Mouse (Mus musculus): ENCODE data around the gene Cphx3. TPM values are rescaled to one million over a fixed set of nuclear protein-coding genes. Genes with fewer than 3 reads are reported as not detected.
"Not testable (repeated sequence)": the region's sequence is repeated elsewhere in the genome, so short reads cannot be mapped to it uniquely, and the experiment has no call there.

Cphx3 gene
- not detected in 2 replicates for total RNA-seq (2012; rRNA removed)
- not detected for polyA plus RNA-seq (2012; ENCODE audit: insufficient read depth in 1 of 2, insufficient read length in 2 of 2, low read depth in 1 of 2, low replicate concordance in 2 of 2, missing spikeins in 1 of 2)

DNA sequence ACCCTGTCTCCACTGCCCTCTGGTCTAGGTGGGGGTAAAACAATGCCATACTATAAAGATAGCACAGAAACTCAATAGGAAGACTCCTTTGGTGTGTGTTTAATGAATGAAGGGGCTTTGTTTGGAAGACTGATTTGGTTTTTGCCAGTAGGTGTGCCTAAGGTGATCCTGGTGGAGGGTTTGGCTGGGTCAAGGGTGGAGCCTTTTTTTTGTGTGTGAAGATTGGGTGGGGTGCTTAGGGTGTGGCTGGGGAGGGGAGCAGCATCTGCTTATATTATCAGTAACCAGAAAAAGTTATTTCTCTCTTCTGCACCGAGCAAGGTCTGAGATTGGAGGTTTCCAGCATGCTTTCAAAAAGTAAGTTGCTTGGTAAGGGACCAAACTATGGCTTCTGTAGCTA lies at the start of gene Cphx3:
Cphx3 (plus strand) TSS at position 301 of the 400 bp plus-strand sequence.
- H3K36me3 ChIP-seq (ENCODE audit: control insufficient read depth in 1 of 2, insufficient read depth in 2 of 2, low read length in 2 of 2); H3K4me1 ChIP-seq (ENCODE audit: control insufficient read depth in 1 of 2, insufficient read depth in 2 of 2, low read length in 2 of 2); H3K4me3 ChIP-seq (ENCODE audit: control insufficient read depth in 1 of 2, insufficient read depth in 1 of 2, low read depth in 2 of 2, low read length in 2 of 2); H3K9me3 ChIP-seq (replicated peaks; ENCODE audit: insufficient read depth, low read length); H3K27me3 ChIP-seq (ENCODE audit: control insufficient read depth in 1 of 2, insufficient read depth in 2 of 2, low read length in 2 of 2); DNase-seq (ENCODE audit: low read depth, low spot score); H3K9ac ChIP-seq (ENCODE audit: control insufficient read depth, low read depth, low read length, poor library complexity, severe bottlenecking); H3K27ac ChIP-seq (ENCODE audit: control insufficient read depth, low read depth, low read length); H3K79me2 ChIP-seq (ENCODE audit: control insufficient read depth, insufficient read depth, low read length, poor library complexity): not testable (repeated sequence)

DNA sequence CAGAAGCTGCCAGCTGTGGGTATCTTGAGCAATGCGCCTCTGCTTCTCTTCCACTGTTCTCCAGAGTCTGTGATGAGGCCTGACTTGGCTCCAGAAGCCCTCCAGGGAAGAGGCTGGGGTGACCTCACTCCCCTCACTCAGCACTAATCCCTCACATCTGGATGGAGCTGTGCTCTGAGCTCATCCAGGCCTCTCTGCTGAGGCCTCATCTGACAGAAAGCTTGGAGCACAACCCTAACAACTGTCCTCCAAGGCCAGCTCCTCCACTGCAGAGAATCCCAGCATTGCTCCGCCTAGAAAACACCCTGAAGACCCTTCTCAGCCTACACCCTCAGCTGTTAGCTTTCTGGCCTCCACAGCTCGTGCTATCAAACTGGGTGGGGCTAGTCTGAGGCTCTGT lies 47.7 kb upstream of the Cphx3 start:
- not testable (repeated sequence) for DNase-seq (ENCODE audit: low read depth, low spot score); H3K79me2 ChIP-seq (ENCODE audit: control insufficient read depth, insufficient read depth, low read length, poor library complexity); H3K9me3 ChIP-seq (replicated peaks; ENCODE audit: insufficient read depth, low read length); H3K27ac ChIP-seq (ENCODE audit: control insufficient read depth, low read depth, low read length); H3K4me1 ChIP-seq (ENCODE audit: control insufficient read depth in 1 of 2, insufficient read depth in 2 of 2, low read length in 2 of 2); H3K9ac ChIP-seq (ENCODE audit: control insufficient read depth, low read depth, low read length, poor library complexity, severe bottlenecking); H3K27me3 ChIP-seq (ENCODE audit: control insufficient read depth in 1 of 2, insufficient read depth in 2 of 2, low read length in 2 of 2); H3K36me3 ChIP-seq (ENCODE audit: control insufficient read depth in 1 of 2, insufficient read depth in 2 of 2, low read length in 2 of 2); H3K4me3 ChIP-seq (ENCODE audit: control insufficient read depth in 1 of 2, insufficient read depth in 1 of 2, low read depth in 2 of 2, low read length in 2 of 2)

DNA sequence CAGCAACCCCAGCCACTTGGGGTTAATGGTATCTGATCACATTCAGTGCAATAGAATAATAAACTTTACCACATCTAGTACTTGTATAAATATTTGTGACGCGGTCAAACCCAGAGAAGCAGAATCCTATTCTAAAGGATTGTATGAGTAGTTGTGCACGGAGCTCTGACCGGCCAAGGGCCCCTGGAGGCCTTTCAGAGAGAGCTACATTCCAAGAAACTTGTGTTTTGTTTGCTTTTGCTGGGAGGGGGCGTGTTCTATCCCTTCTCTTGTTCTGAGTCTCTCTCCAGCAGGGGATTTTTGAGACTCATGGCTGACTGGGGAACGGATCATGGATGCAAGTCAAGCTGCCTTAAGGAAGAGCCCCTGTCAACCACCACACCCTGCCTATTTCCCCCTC lies 46.7 kb upstream of the Cphx3 start:
- not testable (repeated sequence) for H3K9me3 ChIP-seq (replicated peaks; ENCODE audit: insufficient read depth, low read length); H3K27me3 ChIP-seq (ENCODE audit: control insufficient read depth in 1 of 2, insufficient read depth in 2 of 2, low read length in 2 of 2); H3K79me2 ChIP-seq (ENCODE audit: control insufficient read depth, insufficient read depth, low read length, poor library complexity); H3K27ac ChIP-seq (ENCODE audit: control insufficient read depth, low read depth, low read length); H3K4me1 ChIP-seq (ENCODE audit: control insufficient read depth in 1 of 2, insufficient read depth in 2 of 2, low read length in 2 of 2); H3K36me3 ChIP-seq (ENCODE audit: control insufficient read depth in 1 of 2, insufficient read depth in 2 of 2, low read length in 2 of 2); H3K9ac ChIP-seq (ENCODE audit: control insufficient read depth, low read depth, low read length, poor library complexity, severe bottlenecking); H3K4me3 ChIP-seq (ENCODE audit: control insufficient read depth in 1 of 2, insufficient read depth in 1 of 2, low read depth in 2 of 2, low read length in 2 of 2); DNase-seq (ENCODE audit: low read depth, low spot score)

DNA sequence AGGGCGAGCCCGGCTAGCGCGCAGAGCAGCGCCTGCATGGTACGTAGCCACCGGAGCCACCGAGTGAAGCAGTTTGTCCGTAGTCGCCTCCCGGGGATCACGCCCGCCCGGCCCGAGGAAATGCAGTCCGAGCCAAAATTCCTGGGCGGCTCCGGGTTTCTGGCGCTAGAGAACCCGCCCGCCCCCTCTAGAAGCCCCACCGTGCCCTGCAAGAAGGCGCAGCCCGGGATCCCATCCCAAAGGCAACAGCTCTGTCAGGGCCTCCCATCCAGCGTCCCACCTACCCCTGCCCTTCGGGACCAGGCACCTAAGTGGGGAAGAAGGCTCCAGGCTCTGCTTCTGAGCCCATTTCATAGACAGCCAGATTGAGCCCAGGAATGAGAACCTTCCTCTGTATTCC lies 39.5 kb upstream of the Cphx3 start, which contains the start of gene Gm9780:
Gm9780 (minus strand) TSS at position 101 of the 400 bp plus-strand sequence.
- DNase-seq (ENCODE audit: low read depth, low spot score); H3K9me3 ChIP-seq (replicated peaks; ENCODE audit: insufficient read depth, low read length); H3K27ac ChIP-seq (ENCODE audit: control insufficient read depth, low read depth, low read length); H3K9ac ChIP-seq (ENCODE audit: control insufficient read depth, low read depth, low read length, poor library complexity, severe bottlenecking); H3K4me1 ChIP-seq (ENCODE audit: control insufficient read depth in 1 of 2, insufficient read depth in 2 of 2, low read length in 2 of 2); H3K36me3 ChIP-seq (ENCODE audit: control insufficient read depth in 1 of 2, insufficient read depth in 2 of 2, low read length in 2 of 2); H3K79me2 ChIP-seq (ENCODE audit: control insufficient read depth, insufficient read depth, low read length, poor library complexity); H3K27me3 ChIP-seq (ENCODE audit: control insufficient read depth in 1 of 2, insufficient read depth in 2 of 2, low read length in 2 of 2); H3K4me3 ChIP-seq (ENCODE audit: control insufficient read depth in 1 of 2, insufficient read depth in 1 of 2, low read depth in 2 of 2, low read length in 2 of 2): not testable (repeated sequence)

DNA sequence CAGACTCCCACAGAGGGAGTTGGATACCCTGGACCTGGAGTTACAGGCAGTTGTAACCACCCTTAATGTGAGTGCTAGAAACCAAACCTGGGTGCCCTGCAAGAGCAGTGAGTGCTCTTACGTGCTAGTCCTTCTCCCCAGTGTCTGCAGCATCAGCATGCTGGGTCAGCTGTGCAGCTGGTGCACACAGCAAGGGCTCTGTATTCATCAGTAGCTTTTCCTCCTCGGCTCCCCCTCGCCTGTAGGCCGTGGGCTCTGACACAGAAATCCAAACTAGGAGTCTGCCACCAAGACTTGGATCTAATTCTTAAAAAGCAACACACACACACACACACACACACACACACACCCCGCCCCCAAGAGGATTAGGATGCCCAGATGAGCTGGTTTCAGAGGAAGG lies 37.1 kb upstream of the Cphx3 start:
- DNase-seq (ENCODE audit: low read depth, low spot score); H3K79me2 ChIP-seq (ENCODE audit: control insufficient read depth, insufficient read depth, low read length, poor library complexity); H3K36me3 ChIP-seq (ENCODE audit: control insufficient read depth in 1 of 2, insufficient read depth in 2 of 2, low read length in 2 of 2); H3K9ac ChIP-seq (ENCODE audit: control insufficient read depth, low read depth, low read length, poor library complexity, severe bottlenecking); H3K27me3 ChIP-seq (ENCODE audit: control insufficient read depth in 1 of 2, insufficient read depth in 2 of 2, low read length in 2 of 2); H3K4me1 ChIP-seq (ENCODE audit: control insufficient read depth in 1 of 2, insufficient read depth in 2 of 2, low read length in 2 of 2); H3K4me3 ChIP-seq (ENCODE audit: control insufficient read depth in 1 of 2, insufficient read depth in 1 of 2, low read depth in 2 of 2, low read length in 2 of 2); H3K9me3 ChIP-seq (replicated peaks; ENCODE audit: insufficient read depth, low read length); H3K27ac ChIP-seq (ENCODE audit: control insufficient read depth, low read depth, low read length): not testable (repeated sequence)

DNA sequence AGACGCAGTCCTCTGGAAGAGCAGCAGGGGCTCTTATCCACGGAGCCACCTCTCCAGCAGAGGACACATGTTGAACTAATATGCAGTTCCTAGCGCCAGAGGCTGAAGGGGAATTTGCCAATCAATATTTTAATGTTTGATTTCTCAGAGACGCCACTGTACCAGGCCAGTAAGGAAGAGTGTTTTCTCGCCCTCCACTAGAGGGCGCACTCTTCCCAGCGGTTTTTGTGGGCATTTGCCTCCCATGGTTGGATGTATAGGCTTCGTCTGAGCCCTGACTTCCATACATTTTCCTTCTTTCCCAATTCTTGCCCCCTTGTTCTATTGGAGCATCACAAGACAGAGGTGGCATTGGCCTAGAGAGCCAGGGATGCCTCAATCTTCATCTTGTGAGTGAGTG lies 35.1 kb upstream of the Cphx3 start:
- not testable (repeated sequence) for H3K9me3 ChIP-seq (replicated peaks; ENCODE audit: insufficient read depth, low read length); DNase-seq (ENCODE audit: low read depth, low spot score); H3K27ac ChIP-seq (ENCODE audit: control insufficient read depth, low read depth, low read length); H3K36me3 ChIP-seq (ENCODE audit: control insufficient read depth in 1 of 2, insufficient read depth in 2 of 2, low read length in 2 of 2); H3K27me3 ChIP-seq (ENCODE audit: control insufficient read depth in 1 of 2, insufficient read depth in 2 of 2, low read length in 2 of 2); H3K4me3 ChIP-seq (ENCODE audit: control insufficient read depth in 1 of 2, insufficient read depth in 1 of 2, low read depth in 2 of 2, low read length in 2 of 2); H3K9ac ChIP-seq (ENCODE audit: control insufficient read depth, low read depth, low read length, poor library complexity, severe bottlenecking); H3K4me1 ChIP-seq (ENCODE audit: control insufficient read depth in 1 of 2, insufficient read depth in 2 of 2, low read length in 2 of 2); H3K79me2 ChIP-seq (ENCODE audit: control insufficient read depth, insufficient read depth, low read length, poor library complexity)

DNA sequence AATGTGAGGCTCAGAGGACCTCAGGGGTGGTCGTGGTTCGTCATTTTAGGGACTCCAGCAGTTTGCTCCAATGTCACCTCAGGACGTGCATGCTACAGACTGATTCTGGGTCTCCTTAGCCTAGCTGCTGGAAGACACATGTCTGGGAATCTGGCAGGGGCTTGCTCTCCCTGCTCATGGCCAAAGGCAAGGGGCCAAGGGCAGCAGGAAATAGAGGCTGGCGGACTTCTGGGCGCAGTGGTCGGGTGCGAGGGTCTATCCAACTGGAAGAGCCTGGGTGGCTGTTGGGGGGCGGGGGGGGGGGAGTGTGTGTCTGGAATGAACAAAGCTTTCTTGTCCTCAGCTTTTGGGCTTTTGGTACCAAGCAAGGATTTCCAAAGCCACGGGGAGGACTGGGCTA lies 33.3 kb upstream of the Cphx3 start:
- not testable (repeated sequence) for H3K27ac ChIP-seq (ENCODE audit: control insufficient read depth, low read depth, low read length); H3K4me3 ChIP-seq (ENCODE audit: control insufficient read depth in 1 of 2, insufficient read depth in 1 of 2, low read depth in 2 of 2, low read length in 2 of 2); H3K4me1 ChIP-seq (ENCODE audit: control insufficient read depth in 1 of 2, insufficient read depth in 2 of 2, low read length in 2 of 2); DNase-seq (ENCODE audit: low read depth, low spot score); H3K27me3 ChIP-seq (ENCODE audit: control insufficient read depth in 1 of 2, insufficient read depth in 2 of 2, low read length in 2 of 2); H3K79me2 ChIP-seq (ENCODE audit: control insufficient read depth, insufficient read depth, low read length, poor library complexity); H3K9ac ChIP-seq (ENCODE audit: control insufficient read depth, low read depth, low read length, poor library complexity, severe bottlenecking); H3K9me3 ChIP-seq (replicated peaks; ENCODE audit: insufficient read depth, low read length); H3K36me3 ChIP-seq (ENCODE audit: control insufficient read depth in 1 of 2, insufficient read depth in 2 of 2, low read length in 2 of 2)
